Mouse (Mus musculus) small intestine, adult 2 months (tissue): ENCODE results near the gene Olfr221. TPM values are rescaled to one million over a fixed set of nuclear protein-coding genes. Genes with fewer than 3 reads are reported as not detected.

ENCODE experiments used
- H3K27ac ChIP-seq: fragments of 200-500 bp; 2 replicates; pipeline ENCODE4 v1.5.1; 2012; ENCODE audit warnings: low read depth, low read length, control low read depth, inconsistent platforms; ENCODE audit not compliant: insufficient read depth
- H3K27me3 ChIP-seq: fragments of 200-500 bp; 2 replicates; pipeline ENCODE4 v1.6.1; 2012; ENCODE audit warnings: mild to moderate bottlenecking, moderate library complexity, low read length, inconsistent platforms; ENCODE audit not compliant: control insufficient read depth, insufficient read depth
- H3K36me3 ChIP-seq: fragments of 200-500 bp; 2 replicates; pipeline ENCODE4 v1.6.1; 2012; ENCODE audit warnings: mild to moderate bottlenecking, low read length, control low read depth, inconsistent platforms; ENCODE audit not compliant: control insufficient read depth, insufficient read depth
- H3K4me1 ChIP-seq: fragments of 200-500 bp; 2 replicates; pipeline ENCODE4 v1.6.1; 2012; ENCODE audit warnings: low read length, inconsistent platforms, mixed read lengths; ENCODE audit not compliant: control insufficient read depth, insufficient read depth, insufficient read length
- H3K4me3 ChIP-seq: fragments of 200-500 bp; 2 replicates; pipeline ENCODE4 v1.5.1; 2012; ENCODE audit warnings: low read depth, mild to moderate bottlenecking, control low read depth, inconsistent platforms, low read length, moderate library complexity
- CTCF ChIP-seq: fragments of 200-500 bp; IDR thresholded peaks from 2 replicates; pipeline ENCODE4 v1.5.1; 2012; ENCODE audit warnings: low read depth, mild to moderate bottlenecking, control low read depth, inconsistent platforms, low read length, moderate library complexity, mixed read lengths; ENCODE audit not compliant: insufficient replicate concordance, insufficient read length; ENCODE audit errors: extremely low read depth
- POLR2A ChIP-seq: fragments of 200-500 bp; IDR thresholded peaks from 2 replicates; pipeline ENCODE4 v1.6.1; 2012; ENCODE audit warnings: low read depth, mild to moderate bottlenecking, control low read depth, inconsistent platforms, low read length, moderate library complexity
- WGBS: fragments of 180-500 bp; shearing (Covaris S2); methylation state at CpG from one replicate; pipeline ENCODE4 v1.1.7; 2018; 5-methylcytosine and 5-hydroxymethylcytosine counted together
- polyA plus RNA-seq: library from polyadenylated mRNA; depleted of rRNA; stranded (reverse); fragments of >200 nt; gene quantifications from 2 replicates; pipeline ENCODE4 v1.2.3, GENCODE M21; 2012; rRNA removed

Gene Olfr221
- polyA plus RNA-seq, 1 experiment: not detected

- Histone ChIP-seq H3K4me1 (peaks cover 5% of the 10 kb centered on the region), H3K27ac (no peak overlapping the region), H3K4me3 (no peak overlapping the region), H3K27me3 (0 out of 2 replicates have a peak, but pooled peaks cover 8% of the 10 kb centered on the region), H3K36me3 (no peaks in the 10 kb centered on the region)
- 85% methylated on average over 12 of the region's 12 CpGs for WGBS
- no peak for TF ChIP-seq POLR2A
- no peak for TF ChIP-seq CTCF
Measured at GRCm38 (mm10) chr14:51988731-51989130, 53.5 kb downstream of the Olfr221 start.

GRCm38 (mm10) chr14:51987177-51987576 lies 55.1 kb downstream of the Olfr221 start:
- H3K27ac ChIP-seq: no peak overlapping the region

GRCm38 (mm10) chr14:51986153-51986505 lies 56.1 kb downstream of the Olfr221 start:
- TF ChIP-seq POLR2A (no peak), CTCF (no peak)
- Histone ChIP-seq H3K36me3 (no peaks in the 10 kb centered on the region), H3K27ac (peak overlapping the region; percentile 53), H3K4me1 (peaks cover 5% of the 10 kb centered on the region), H3K4me3 (peak overlapping the region; percentile 82), H3K27me3 (0 out of 2 replicates have a peak, but pooled peaks cover 8% of the 10 kb centered on the region)
- WGBS: 60% methylated on average over 7 of the region's 7 CpGs

More at GRCm38 (mm10) chr14:51987177-51987576, 55.1 kb downstream of the Olfr221 start:
- H3K27me3 ChIP-seq: 0 out of 2 replicates have a peak, but pooled peaks cover 8% of the 10 kb centered on the region
- H3K36me3 ChIP-seq: no peaks in the 10 kb centered on the region
- peaks cover 5% of the 10 kb centered on the region for H3K4me1 ChIP-seq
- 35% methylated on average over 6 of the region's 6 CpGs for WGBS
- TF ChIP-seq CTCF (no peak), POLR2A (no peak)
- H3K4me3 ChIP-seq: no peak overlapping the region

GRCm38 (mm10) chr14:51985301-51986152 lies 56.7 kb downstream of the Olfr221 start:
- peak overlapping the region; percentile 68 for H3K27ac ChIP-seq
- H3K4me1 ChIP-seq: peaks cover 5% of the 10 kb centered on the region
- WGBS: 33% methylated on average over 27 of the region's 27 CpGs
- 0 out of 2 replicates have a peak, but pooled peaks cover 8% of the 10 kb centered on the region for H3K27me3 ChIP-seq
- no peaks in the 10 kb centered on the region for H3K36me3 ChIP-seq
- H3K4me3 ChIP-seq: peak overlapping the region; percentile 82
- TF ChIP-seq CTCF: no peak
- TF ChIP-seq POLR2A: 0 out of 2 replicates have a peak, but pooled peaks have one; percentile 9

- peak within 1 kb of the TSS; percentile 68; the same call in 1 of the 2 replicates for H3K27ac ChIP-seq
- H3K36me3 ChIP-seq: no peaks in the 10 kb centered on the region
- WGBS: 2% methylated on average over 69 of the region's 74 CpGs
- H3K4me1 ChIP-seq: peaks cover 5% of the 10 kb centered on the region
- no peak for TF ChIP-seq CTCF
- TF ChIP-seq POLR2A: no peak
- H3K4me3 ChIP-seq: peak within 1 kb of the TSS; percentile 82
- H3K27me3 ChIP-seq: 0 out of 2 replicates have a peak, but pooled peaks cover 8% of the 10 kb centered on the region
Measured at GRCm38 (mm10) chr14:51984247-51985231, 57.7 kb downstream of the Olfr221 start, which contains the start of gene Arhgef40. Gene Arhgef40, plus strand, starts transcription at chr14:51984719.

Other genes starting within 250 kb of the Olfr221 start
- gene AY358078, start 242.4 kb downstream of the Olfr221 start, polyA plus RNA-seq: 0.13 TPM in 1 of 2 replicates, not detected in the other
- 0.15 TPM in 1 of 2 replicates, not detected in the other for gene Ear6, start 188.8 kb downstream of the Olfr221 start, polyA plus RNA-seq
- gene Mettl17, start 157.6 kb downstream of the Olfr221 start, polyA plus RNA-seq: 11.2 and 16.9 TPM in 2 replicates
- 0.30 and 0.61 TPM in 2 replicates for gene Slc39a2, start 149.6 kb downstream of the Olfr221 start, polyA plus RNA-seq
- 23.7 and 32.9 TPM in 2 replicates for gene Ndrg2, start 128.3 kb downstream of the Olfr221 start, polyA plus RNA-seq
- gene Tppp2, start 124.0 kb downstream of the Olfr221 start, polyA plus RNA-seq: not detected in 2 replicates
- not detected in 2 replicates for gene Rnase13, start 119.7 kb downstream of the Olfr221 start, polyA plus RNA-seq
- 12.7 and 19.1 TPM in 2 replicates for gene Arhgef40, start 57.7 kb downstream of the Olfr221 start, polyA plus RNA-seq
- gene Tmem253, start 26.8 kb downstream of the Olfr221 start, polyA plus RNA-seq: 53.4 and 91.5 TPM in 2 replicates
- gene Zfp219, start 21.7 kb downstream of the Olfr221 start, polyA plus RNA-seq: 37.9 and 72.7 TPM in 2 replicates
- gene Hnrnpc, start 61.6 kb upstream of the Olfr221 start, polyA plus RNA-seq: 8.4 and 22.4 TPM in 2 replicates
- gene Rpgrip1, start 68.2 kb upstream of the Olfr221 start, polyA plus RNA-seq: 0.86 and 1.0 TPM in 2 replicates
- 1.7 and 4.0 TPM in 2 replicates for gene Supt16, start 155.0 kb upstream of the Olfr221 start, polyA plus RNA-seq
- gene Chd8, start 215.3 kb upstream of the Olfr221 start, polyA plus RNA-seq: 10.5 and 19.6 TPM in 2 replicates
- 11.7 and 26.0 TPM in 2 replicates for gene Tox4, start 236.7 kb upstream of the Olfr221 start, polyA plus RNA-seq
- gene Rab2b, start 237.1 kb upstream of the Olfr221 start, polyA plus RNA-seq: 1.1 and 2.1 TPM in 2 replicates